Mouse (Mus musculus) kidney, adult 2 months (tissue): ENCODE measurements at regions not wholly inside any gene's neighbourhood (a gene's known extent, or its start where the extent isn't known, plus 50 kb on each side); places are given as distances from the start of the nearest gene placed in this dataset.

Experiments used
- CTCF ChIP-seq: fragments of 200-500 bp; conservative IDR thresholded peaks from 2 replicates; pipeline ENCODE4 v1.5.1; 2011; ENCODE audit warnings: low read depth, mild to moderate bottlenecking, control low read depth, low read length, moderate library complexity, mixed read lengths; ENCODE audit not compliant: insufficient read depth, insufficient read length
- POLR2A ChIP-seq: fragments of 200-500 bp; IDR thresholded peaks from one replicate; pipeline ENCODE4 v1.6.1; 2011; ENCODE audit warnings: low read depth, low read length, control low read depth

- TF ChIP-seq CTCF (no peak), POLR2A (no peak)
These were observed 308.8 kb upstream of the Klf3 start for GRCm38 (mm10) chr5:64494429-64494828.
